Mouse (Mus musculus): ENCODE data around the gene Ampd1. TPM values are rescaled to one million over a fixed set of nuclear protein-coding genes. Genes with fewer than 3 reads are reported as not detected.

The Ampd1 gene
- polyA plus RNA-seq, 1 experiment, result 0.16 TPM

DNA sequence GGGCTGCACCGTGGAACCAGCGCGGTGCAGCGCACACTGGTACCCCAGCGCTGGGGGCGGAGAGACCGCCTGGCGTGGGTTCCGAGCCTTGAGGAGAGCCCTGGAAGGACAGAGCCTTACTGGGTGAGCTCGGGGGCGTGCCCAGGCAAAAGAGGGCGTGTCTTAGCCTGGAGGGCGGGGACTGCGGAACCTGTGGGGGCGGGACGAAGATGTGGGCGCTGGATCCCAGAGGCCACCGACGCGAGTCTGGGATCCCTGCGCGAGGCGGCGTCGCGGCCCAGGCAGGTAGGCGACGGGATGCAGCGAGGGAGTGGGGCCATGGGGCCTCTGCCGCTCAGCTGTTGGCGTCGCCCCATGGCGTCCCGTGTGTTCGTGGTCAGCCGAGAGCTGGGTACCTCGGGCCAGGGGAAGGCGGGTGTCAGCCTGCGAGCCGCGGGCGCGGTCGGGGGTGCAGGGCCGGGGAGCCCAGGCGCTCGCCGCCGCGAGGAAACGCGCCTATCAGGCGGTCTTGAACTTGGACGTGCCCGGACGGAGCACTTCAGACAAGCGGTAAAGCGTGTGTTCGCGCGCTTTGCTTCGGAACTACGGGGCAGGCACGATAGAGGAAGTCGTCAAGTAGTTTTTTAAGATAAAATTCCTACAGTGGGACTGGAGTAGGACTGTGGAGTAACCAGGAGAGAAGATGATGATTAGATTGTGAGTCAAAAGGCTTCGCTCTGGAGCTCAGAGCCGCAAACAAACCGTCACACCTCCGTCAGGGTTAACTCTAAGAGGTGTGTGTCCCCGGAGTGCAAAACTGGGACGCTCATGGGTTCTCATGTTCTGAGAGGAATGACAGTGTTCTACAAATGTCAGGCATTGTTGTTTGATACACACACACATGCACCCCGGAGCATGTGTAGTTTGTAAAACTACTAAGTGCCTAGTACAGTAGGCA, 28.9 kb downstream of the Ampd1 start, which contains the start of gene Dennd2c:
Dennd2c (plus strand) TSS at position 151 of the 937 bp plus-strand sequence.
- DNase-seq (ENCODE audit: low read depth), result peak; percentile 90
- TF ChIP-seq POLR2A (IDR thresholded peaks at IDR 0.05; ENCODE audit: borderline replicate concordance, extremely low read depth, insufficient read depth, insufficient read length, poor library complexity, severe bottlenecking) (0 out of 2 replicates have a peak, but pooled peaks have one; percentile 4), CTCF (IDR thresholded peaks at IDR 0.05; ENCODE audit: borderline replicate concordance, extremely low read depth, insufficient read depth, insufficient read length) (no peak)

DNA sequence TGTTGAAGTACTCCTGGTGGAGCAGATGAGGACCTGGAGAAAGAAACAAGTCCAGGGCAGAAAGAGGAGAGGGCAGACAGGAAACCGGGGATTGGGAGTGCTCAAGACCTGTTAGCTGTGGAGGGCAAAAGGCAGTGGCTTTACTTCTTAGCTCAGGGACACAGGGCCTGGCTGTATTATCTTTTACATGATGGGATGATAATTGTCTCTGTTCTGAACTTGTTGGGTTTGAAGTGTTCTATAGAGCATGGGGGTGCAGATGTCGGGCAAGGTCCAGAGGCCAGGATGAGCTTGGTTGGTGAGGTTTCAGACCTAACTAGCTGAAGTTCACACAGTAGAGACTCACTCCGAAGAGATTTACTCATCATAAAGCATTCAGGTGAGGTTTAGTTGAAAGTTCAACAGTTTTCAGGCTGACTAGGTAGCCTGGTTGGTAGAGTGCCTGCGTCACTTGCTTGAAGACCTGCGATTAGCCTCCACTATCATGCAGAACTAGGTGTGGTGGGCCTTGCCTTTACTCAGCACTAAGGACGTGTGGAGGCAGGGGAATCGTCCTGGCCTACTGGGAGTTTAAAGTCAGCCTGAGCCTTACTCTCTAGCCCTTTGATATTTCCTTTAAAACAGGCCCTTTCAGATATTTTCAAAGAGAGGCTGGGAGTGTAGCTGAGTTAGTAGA, 33.9 kb downstream of the Ampd1 start:
- TF ChIP-seq POLR2A (IDR thresholded peaks at IDR 0.05; ENCODE audit: borderline replicate concordance, extremely low read depth, insufficient read depth, insufficient read length, poor library complexity, severe bottlenecking) (no peak), CTCF (IDR thresholded peaks at IDR 0.05; ENCODE audit: borderline replicate concordance, extremely low read depth, insufficient read depth, insufficient read length) (no peak)
- DNase-seq (ENCODE audit: low read depth), result no peak

DNA sequence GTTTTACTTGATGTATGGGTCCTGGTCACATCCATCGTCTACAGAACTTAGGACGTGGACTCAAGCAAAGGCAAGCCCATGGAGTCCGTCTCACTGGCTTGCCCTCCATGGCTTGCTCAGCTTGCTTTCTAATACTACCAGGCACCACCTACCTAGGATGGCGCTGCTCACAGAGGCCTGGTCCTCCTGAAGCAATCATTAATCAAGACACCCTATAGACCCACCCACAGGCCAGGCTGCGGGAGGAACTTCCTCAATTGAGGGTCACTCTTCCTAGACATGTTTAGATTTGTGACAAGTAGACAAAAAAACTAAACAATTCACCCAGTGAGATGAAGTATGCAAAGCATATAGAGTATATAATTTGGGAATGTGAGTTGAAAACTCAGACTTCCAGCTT, 38.4 kb downstream of the Ampd1 start:
- TF ChIP-seq POLR2A (IDR thresholded peaks at IDR 0.05; ENCODE audit: borderline replicate concordance, extremely low read depth, insufficient read depth, insufficient read length, poor library complexity, severe bottlenecking) (no peak), CTCF (IDR thresholded peaks at IDR 0.05; ENCODE audit: borderline replicate concordance, extremely low read depth, insufficient read depth, insufficient read length) (no peak)
- DNase-seq (ENCODE audit: low read depth), result no peak

DNA sequence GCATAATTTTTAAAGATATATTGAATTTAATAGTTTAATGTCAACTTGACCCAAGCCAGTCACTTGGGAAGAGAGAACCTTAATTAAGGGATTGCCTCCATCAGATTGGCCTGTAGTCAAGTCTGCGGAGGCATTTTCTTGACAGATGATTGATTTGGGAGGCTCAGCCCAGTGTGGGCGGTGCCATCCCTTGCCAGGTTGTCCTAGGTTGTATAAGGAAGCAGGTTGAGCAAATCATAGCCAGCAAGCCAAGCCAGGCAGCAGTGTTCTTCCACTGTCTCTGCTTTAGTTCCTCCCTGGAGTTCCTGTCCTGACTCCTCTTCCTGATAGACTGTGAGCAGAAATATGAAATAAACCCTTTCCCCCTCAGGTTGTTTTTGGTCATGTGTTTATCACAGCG, 49.8 kb downstream of the Ampd1 start:
- TF ChIP-seq POLR2A (IDR thresholded peaks at IDR 0.05; ENCODE audit: borderline replicate concordance, extremely low read depth, insufficient read depth, insufficient read length, poor library complexity, severe bottlenecking), result no peak
- TF ChIP-seq CTCF (IDR thresholded peaks at IDR 0.05; ENCODE audit: borderline replicate concordance, extremely low read depth, insufficient read depth, insufficient read length), result no peak
- no peak for DNase-seq (ENCODE audit: low read depth)

DNA sequence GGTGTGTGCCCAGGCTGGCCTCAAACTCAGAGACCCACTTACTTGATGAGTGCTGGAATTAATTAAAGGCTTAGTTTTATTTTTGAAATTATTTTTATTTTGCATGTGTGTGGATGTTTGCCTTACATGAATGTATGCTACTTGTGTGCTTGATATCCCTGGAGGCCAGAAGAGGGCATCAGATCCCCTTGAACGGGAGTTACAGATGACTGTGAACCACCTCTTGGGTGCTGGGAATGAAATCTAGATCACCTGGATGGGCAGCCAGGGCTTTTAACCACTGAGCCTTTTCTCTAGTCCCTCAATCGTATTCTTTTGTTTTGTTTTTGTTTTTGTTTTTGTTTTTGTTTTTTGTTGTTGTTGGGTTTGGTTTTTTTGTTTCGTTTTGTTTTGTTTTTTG, 52.3 kb downstream of the Ampd1 start:
- no peak for TF ChIP-seq CTCF (IDR thresholded peaks at IDR 0.05; ENCODE audit: borderline replicate concordance, extremely low read depth, insufficient read depth, insufficient read length)
- TF ChIP-seq POLR2A (IDR thresholded peaks at IDR 0.05; ENCODE audit: borderline replicate concordance, extremely low read depth, insufficient read depth, insufficient read length, poor library complexity, severe bottlenecking), result no peak
- DNase-seq (ENCODE audit: low read depth), result no peak

DNA sequence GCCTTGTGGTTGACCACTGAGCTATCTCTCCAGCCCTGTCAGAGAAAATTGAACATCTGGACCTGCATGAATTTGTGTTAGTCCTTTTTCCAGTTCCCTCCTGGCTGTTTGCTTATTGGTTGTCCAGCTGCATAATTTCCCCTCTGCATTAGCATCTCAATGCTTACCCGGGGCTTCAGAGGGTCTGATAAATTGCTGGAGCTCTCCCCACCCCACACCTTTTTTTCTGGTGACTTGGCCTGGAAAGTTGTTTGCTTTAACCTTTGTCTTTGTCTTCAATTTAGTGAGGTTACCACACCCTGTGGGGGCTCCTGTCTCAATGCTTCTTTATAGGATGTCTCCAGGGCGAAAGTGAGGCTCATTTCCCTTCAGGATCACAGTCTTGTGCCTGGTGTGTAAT, 53.4 kb downstream of the Ampd1 start:
- TF ChIP-seq POLR2A (IDR thresholded peaks at IDR 0.05; ENCODE audit: borderline replicate concordance, extremely low read depth, insufficient read depth, insufficient read length, poor library complexity, severe bottlenecking) (no peak), CTCF (IDR thresholded peaks at IDR 0.05; ENCODE audit: borderline replicate concordance, extremely low read depth, insufficient read depth, insufficient read length) (no peak)
- peak; percentile 29 for DNase-seq (ENCODE audit: low read depth)

DNA sequence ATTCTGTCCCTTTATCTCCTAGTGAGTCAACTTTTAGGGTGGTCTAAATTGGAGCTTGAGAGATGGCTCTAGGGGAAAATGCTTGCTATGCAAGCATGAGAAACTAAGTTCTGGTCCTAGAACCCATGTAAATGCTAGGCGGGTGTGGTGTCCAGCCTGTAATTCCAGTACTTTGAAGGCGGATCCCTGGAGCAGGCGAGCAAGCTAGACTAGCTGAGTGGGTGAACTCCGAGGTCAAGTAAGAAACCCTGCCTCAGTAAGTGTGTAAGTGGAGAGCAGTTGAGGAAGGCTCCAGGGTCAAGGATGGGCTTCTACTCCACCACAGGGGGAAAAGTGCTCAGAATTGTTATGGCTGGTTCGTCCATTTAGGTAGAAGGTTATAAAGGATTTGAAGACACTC, 53.9 kb downstream of the Ampd1 start:
- TF ChIP-seq CTCF (IDR thresholded peaks at IDR 0.05; ENCODE audit: borderline replicate concordance, extremely low read depth, insufficient read depth, insufficient read length) (no peak), POLR2A (IDR thresholded peaks at IDR 0.05; ENCODE audit: borderline replicate concordance, extremely low read depth, insufficient read depth, insufficient read length, poor library complexity, severe bottlenecking) (no peak)
- DNase-seq (ENCODE audit: low read depth), result no peak

DNA sequence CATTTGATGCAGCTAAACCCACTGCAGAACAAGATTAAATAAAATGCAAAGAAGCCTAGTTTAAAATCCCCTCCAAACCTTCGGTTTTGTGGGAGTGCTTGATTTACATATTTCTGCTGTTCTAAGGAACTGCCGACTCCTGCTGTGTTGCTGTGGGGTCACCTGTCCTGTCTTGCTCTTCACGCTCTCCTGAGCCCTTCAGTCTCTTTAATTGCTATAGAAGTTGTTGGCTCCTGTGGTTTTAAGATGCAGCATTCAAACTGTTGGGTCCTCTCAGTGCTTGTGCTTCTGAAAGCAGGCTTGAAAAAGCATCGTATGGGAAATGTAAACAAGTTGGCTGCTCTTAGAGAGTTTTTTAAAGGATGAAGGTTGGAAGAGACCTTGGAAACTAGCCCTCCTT, 54.4 kb downstream of the Ampd1 start:
- no peak for TF ChIP-seq POLR2A (IDR thresholded peaks at IDR 0.05; ENCODE audit: borderline replicate concordance, extremely low read depth, insufficient read depth, insufficient read length, poor library complexity, severe bottlenecking)
- no peak for TF ChIP-seq CTCF (IDR thresholded peaks at IDR 0.05; ENCODE audit: borderline replicate concordance, extremely low read depth, insufficient read depth, insufficient read length)
- no peak for DNase-seq (ENCODE audit: low read depth)

DNA sequence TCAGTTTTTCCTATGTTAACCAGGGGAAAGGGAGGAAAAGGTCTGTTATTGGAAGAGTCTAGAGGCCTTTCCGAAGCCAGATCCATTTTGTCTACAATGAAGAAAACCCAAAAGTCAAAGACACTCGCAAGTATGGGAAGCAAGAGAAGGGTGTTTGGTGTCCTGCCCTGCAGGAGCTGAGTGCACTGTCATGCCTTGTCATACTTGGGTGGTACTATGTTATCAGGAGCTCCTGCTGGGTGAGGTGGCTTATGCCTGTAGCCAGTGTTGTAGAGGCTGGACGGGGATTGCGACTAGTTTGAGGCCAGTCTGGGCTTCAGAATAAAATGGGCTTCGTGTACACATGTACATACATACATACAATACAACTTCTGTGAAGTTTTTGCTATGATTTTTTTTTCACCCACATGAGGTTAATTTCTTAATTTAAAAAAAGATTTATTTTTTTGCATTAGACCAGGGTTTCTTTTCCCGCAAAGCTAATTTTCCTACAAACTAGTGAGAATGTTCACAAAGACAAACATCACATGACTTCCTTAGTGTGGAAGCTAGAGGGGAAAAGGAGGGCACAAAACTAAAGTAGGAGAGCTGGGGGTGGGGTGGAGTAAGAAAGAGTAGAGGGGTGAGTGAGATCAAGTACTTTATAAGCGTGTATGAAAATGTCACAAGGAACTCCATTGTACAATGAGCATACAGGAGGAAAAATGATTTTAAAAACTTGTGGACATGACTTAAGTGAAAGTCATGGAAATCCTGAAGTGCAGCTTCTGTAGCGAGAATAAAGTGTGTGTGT, 55.7 kb downstream of the Ampd1 start:
- DNase-seq (ENCODE audit: low read depth), result no peak
- TF ChIP-seq POLR2A (IDR thresholded peaks at IDR 0.05; ENCODE audit: borderline replicate concordance, extremely low read depth, insufficient read depth, insufficient read length, poor library complexity, severe bottlenecking), result no peak
- TF ChIP-seq CTCF (IDR thresholded peaks at IDR 0.05; ENCODE audit: borderline replicate concordance, extremely low read depth, insufficient read depth, insufficient read length), result no peak

DNA sequence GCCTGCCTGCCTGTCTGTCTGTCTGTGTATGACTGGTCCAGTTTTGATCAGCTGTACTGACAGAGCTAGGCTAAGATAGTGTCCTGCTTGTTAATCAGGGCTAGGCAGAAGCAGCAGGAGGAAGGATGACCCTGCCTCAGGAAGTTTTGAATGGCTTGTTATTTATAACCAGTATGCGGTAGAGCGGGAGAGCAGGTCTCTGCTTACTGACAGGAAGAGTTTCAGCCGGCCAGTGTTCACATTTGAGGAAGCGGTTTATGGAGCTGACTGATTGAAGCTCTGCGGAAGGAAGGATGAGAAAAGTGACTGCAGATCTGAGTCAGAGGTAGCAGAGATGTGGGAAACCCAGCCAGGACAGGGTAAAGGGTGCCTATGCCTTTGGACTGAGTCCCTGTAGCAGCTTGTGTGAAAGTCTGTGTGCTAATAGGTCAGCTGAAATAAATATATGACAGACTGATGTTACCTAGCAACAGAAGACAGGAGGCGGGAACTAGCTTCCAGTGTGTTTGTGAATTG, 56.5 kb downstream of the Ampd1 start:
- TF ChIP-seq CTCF (IDR thresholded peaks at IDR 0.05; ENCODE audit: borderline replicate concordance, extremely low read depth, insufficient read depth, insufficient read length), result no peak
- no peak for TF ChIP-seq POLR2A (IDR thresholded peaks at IDR 0.05; ENCODE audit: borderline replicate concordance, extremely low read depth, insufficient read depth, insufficient read length, poor library complexity, severe bottlenecking)
- DNase-seq (ENCODE audit: low read depth), result peak; percentile 44

DNA sequence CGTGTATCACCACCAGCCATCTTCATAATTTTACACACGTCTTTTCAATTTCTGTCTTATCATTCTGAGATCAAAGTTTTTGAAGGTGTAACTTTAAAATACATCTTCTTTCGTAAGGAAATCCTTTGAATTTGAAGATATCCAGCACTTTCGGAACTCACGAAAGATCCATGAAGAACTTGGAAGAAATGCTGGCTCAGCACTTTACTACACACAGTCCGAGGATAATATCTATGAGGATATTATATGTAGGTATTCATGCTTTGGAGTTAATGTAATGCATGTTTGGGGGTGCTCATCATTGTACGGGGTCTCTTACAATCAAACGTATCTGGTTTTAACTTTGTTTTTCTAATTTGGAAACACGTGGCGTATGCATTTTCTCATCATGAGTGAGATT, 59.3 kb downstream of the Ampd1 start:
- DNase-seq (ENCODE audit: low read depth), result no peak
- TF ChIP-seq CTCF (IDR thresholded peaks at IDR 0.05; ENCODE audit: borderline replicate concordance, extremely low read depth, insufficient read depth, insufficient read length), result no peak
- no peak for TF ChIP-seq POLR2A (IDR thresholded peaks at IDR 0.05; ENCODE audit: borderline replicate concordance, extremely low read depth, insufficient read depth, insufficient read length, poor library complexity, severe bottlenecking)
